Mouse (Mus musculus) heart, postnatal 0 days (tissue): Measurements from ENCODE around the gene Tspan3.

Experiments used
- CTCF ChIP-seq: IDR thresholded peaks from 2 replicates; pipeline ENCODE4 v1.5.1; 2016; ENCODE audit warnings: antibody characterized with exemption, control low read depth, low read depth
- EP300 ChIP-seq: IDR thresholded peaks from 2 replicates; pipeline ENCODE4 v1.6.1; 2016; ENCODE audit warnings: antibody characterized with exemption, low read depth

DNA sequence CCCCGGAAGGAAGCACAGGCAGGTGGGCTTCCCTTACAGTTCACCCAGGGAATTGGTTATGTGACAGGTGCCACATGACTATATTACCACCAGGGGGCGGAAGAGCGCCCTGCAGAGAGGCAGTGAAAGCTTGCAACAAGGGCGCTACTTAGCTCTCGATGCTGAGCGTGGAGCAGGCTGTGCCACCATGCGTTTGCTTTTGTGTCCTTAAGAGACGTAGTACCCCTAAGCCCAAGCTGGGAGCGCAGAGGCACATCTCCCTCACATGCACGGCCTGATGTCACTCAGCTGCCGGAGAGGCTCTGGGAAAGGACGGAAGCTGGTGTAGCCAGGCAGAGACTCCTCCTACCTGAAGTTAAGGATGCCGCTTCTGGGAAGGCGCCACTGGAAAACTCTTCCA is 46.7 kb downstream of the Tspan3 start:
- TF ChIP-seq EP300 (no peak), CTCF (peak; percentile 98)
